8 mouse cellular contexts compared by ENCODE assay signal in the genomic region with DNA sequence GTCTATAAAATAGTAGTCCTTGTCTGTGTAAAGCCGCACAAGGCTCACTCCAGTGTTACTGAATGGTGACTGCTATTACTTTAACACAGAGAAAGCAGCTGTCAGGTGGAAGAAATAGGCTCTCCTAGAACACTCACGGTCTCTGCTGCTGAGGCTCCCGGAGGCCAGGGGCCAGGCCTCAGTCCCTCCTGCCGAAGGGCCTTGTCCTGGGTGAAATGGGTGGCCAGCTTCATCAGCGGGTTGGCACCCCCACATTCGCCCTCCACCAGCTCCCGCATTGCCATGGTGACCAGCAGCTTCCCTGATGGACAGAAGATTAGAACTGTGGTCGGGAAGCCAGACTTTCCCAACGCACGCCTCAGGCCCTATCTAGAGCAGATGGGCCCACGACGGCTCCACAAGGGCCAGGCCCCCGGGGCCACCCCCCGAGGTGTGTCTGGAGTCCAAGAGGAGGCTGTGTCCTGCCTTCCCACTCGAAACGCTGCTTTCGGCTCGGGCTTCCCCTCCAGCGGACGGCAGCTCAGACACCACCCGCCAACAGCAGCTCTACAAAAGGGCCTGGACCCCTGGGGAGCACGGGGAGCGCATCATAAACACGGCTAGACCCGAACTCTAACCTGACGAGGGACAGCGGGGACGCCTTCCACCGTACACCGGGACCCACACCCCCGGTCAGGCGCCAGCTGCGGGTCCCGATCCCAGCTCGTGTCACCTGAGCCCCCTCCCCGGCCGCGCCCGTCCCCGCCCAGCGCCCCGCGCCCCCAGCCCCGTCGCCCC. TPM values are rescaled to one million over a fixed set of nuclear protein-coding genes. Genes with fewer than 3 reads are reported as not detected.
DNase-seq lines count a peak whose midpoint lies in the region; ATAC-seq lines count a peak whose summit lies in the region.

No protein-coding gene starts in this region.

- peak; percentile 35 to 53 for DNase-seq in heart, adult 18-20 months
- no peak for DNase-seq in heart, adult 11 months
- DNase-seq in c-Kit-negative CD71-positive TER-119-positive erythroid progenitor cells, embryonic 14.5 days (ENCODE audit: low read depth, low spot score): peak; percentile 11
- peak; percentile 51 for DNase-seq in heart, postnatal 4 days
- DNase-seq in layer of hippocampus, postnatal 36 days: peak; percentile 41 to 46
- DNase-seq in right cerebral cortex, postnatal 25 days: peak; percentile 53

- H3K4me3 ChIP-seq in macrophage (ENCODE audit: inconsistent target): peak overlapping the region; percentile 60

- peak overlapping the region; percentile 7; the same call in 1 of the 2 replicates for H3K27ac ChIP-seq in macrophage

- H3K36me3 ChIP-seq in macrophage (ENCODE audit: inconsistent target): peaks cover 6% of the 10 kb centered on the region; the same call in 1 of the 2 replicates

- H3K79me2 ChIP-seq in macrophage (ENCODE audit: inconsistent target): no peaks in the 10 kb centered on the region

- ATAC-seq in erythroid progenitor cell, adult 5-6 weeks (replicated peaks; ENCODE audit: low FRiP score, poor library complexity, severe bottlenecking): peak; percentile 44

- WGBS in macrophage (ENCODE audit: missing documents): 4% methylated on average over 39 of the region's 45 CpGs

RNA-seq across cellular contexts. Expression of a gene that starts 0.5 kb away (rescaled TPM):
- total RNA-seq in heart, adult 18-20 months (2021): 10 to 100 TPM; 24.0 to 26.5 TPM
- 0.84 and 5.0 TPM in 2 replicates for total RNA-seq in erythroid progenitor cell, adult 5-6 weeks (2015; ENCODE audit: low replicate concordance)
- 3.7 and 6.3 TPM in 2 replicates for total RNA-seq in erythroid progenitor cell, adult 5-6 weeks (2017; ENCODE audit: low replicate concordance)
- 10 to 100 TPM; 26.1 TPM for total RNA-seq in heart, postnatal 4 days (2021)
- 10 to 100 TPM; 60.9 to 64.6 TPM for total RNA-seq in layer of hippocampus, postnatal 36 days (2021)
- 100 to 1,000 TPM in 2 of 26 experiments, 10 to 100 TPM in 24; 19.6 to 131 (median 50.2) TPM for total RNA-seq in macrophage (2018; cell fraction: chromatin; rRNA removed)
- total RNA-seq in macrophage (2018; cell fraction: cytosol; rRNA removed): 10 to 100 TPM; 12.2 to 33.3 (median 22.4) TPM
- 10 to 100 TPM; 18.5 to 56.1 (median 28.7) TPM for total RNA-seq in macrophage (2018; cell fraction: nucleus; rRNA removed)
- polyA plus RNA-seq in macrophage (2018): 10.3 to 26.7 TPM (median 23.7 TPM) in 3 replicates

RNA-seq across cellular contexts. Expression of a gene that starts 50.3 kb away (rescaled TPM):
- total RNA-seq in heart, adult 18-20 months (2021): 1 to 10 TPM in 1 of 2 experiments, under 1 TPM in 1; 0.30 to 8.2 TPM
- 6.1 TPM in 1 of 2 replicates, not detected in the other for total RNA-seq in erythroid progenitor cell, adult 5-6 weeks (2015; ENCODE audit: low replicate concordance)
- total RNA-seq in erythroid progenitor cell, adult 5-6 weeks (2017; ENCODE audit: low replicate concordance): 0.68 and 1.0 TPM in 2 replicates
- under 1 TPM; 0.65 to 0.79 TPM for total RNA-seq in heart, postnatal 4 days (2021)
- 100 to 1,000 TPM; 255 to 264 TPM for total RNA-seq in layer of hippocampus, postnatal 36 days (2021)
- total RNA-seq in macrophage (2018; cell fraction: chromatin; rRNA removed): not detected
- under 1 TPM in 19 of 26 experiments, not detected in 7; 0.05 to 0.60 (median 0.26) TPM for total RNA-seq in macrophage (2018; cell fraction: cytosol; rRNA removed)
- total RNA-seq in macrophage (2018; cell fraction: nucleus; rRNA removed): under 1 TPM in 1 of 26 experiments, not detected in 25; 0.21 TPM
- polyA plus RNA-seq in macrophage (2018): 0.08 to 0.34 TPM in 2 of 3 replicates, not detected in the other

Comparison
In these comparisons a context has a peak if more than half of its experiments do, and no peak if none do; other contexts are left out.
1. RNA of a gene that starts 50.3 kb away (total RNA-seq): 255 to 264 TPM in layer of hippocampus, postnatal 36 days; 0.30 to 8.2 TPM in heart, adult 18-20 months, 0.65 to 0.79 TPM in heart, postnatal 4 days and 0.68 to 6.1 TPM in erythroid progenitor cell, adult 5-6 weeks; every median in the first group is over 10 times any median in the second.